Mouse (Mus musculus): ENCODE data around the gene Stab1.

Gene Stab1

GRCm38 (mm10) chr14:31132031-31132430 is 36.4 kb downstream of the Stab1 start:
- peak; percentile 82 for DNase-seq (ENCODE audit: low read depth)

GRCm38 (mm10) chr14:31131272-31131821 is 37.1 kb downstream of the Stab1 start:
- peak; percentile 59 for DNase-seq (ENCODE audit: low read depth)

GRCm38 (mm10) chr14:31130236-31131220 is 37.9 kb downstream of the Stab1 start, which contains the start of gene Nt5dc2:
TSS of gene Nt5dc2 (plus strand) at chr14:31131053.
- peak; percentile 82 for DNase-seq (ENCODE audit: low read depth)

- no peak for DNase-seq (ENCODE audit: low read depth)
These were observed 38.9 kb downstream of the Stab1 start for GRCm38 (mm10) chr14:31129326-31130235.

GRCm38 (mm10) chr14:31128826-31129219 is 39.6 kb downstream of the Stab1 start, which contains the start of gene Smim4:
TSS of gene Smim4 (minus strand) at chr14:31128956.
- DNase-seq (ENCODE audit: low read depth), result peak; percentile 99

- DNase-seq (ENCODE audit: low read depth), result peak; percentile 85
These were observed 40.2 kb downstream of the Stab1 start for GRCm38 (mm10) chr14:31128101-31128825.

GRCm38 (mm10) chr14:31126826-31127225 is 41.6 kb downstream of the Stab1 start:
- DNase-seq (ENCODE audit: low read depth), result no peak

- peak; percentile 39 for DNase-seq (ENCODE audit: low read depth)
These were observed 43.0 kb downstream of the Stab1 start for GRCm38 (mm10) chr14:31125106-31126075.

- no peak for DNase-seq (ENCODE audit: low read depth)
These were observed 52.9 kb downstream of the Stab1 start for GRCm38 (mm10) chr14:31115522-31115921.

GRCm38 (mm10) chr14:31114011-31114410 is 54.4 kb downstream of the Stab1 start:
- no peak for DNase-seq (ENCODE audit: low read depth)

- DNase-seq (ENCODE audit: low read depth), result no peak
These were observed 56.3 kb downstream of the Stab1 start for GRCm38 (mm10) chr14:31112187-31112586.

GRCm38 (mm10) chr14:31110613-31111012 is 57.8 kb downstream of the Stab1 start:
- DNase-seq (ENCODE audit: low read depth), result no peak

- DNase-seq (ENCODE audit: low read depth), result no peak
These were observed 63.3 kb downstream of the Stab1 start for GRCm38 (mm10) chr14:31105156-31105555.

- DNase-seq (ENCODE audit: low read depth), result peak; percentile 88
These were observed 78.5 kb downstream of the Stab1 start for GRCm38 (mm10) chr14:31089918-31090317.
